Mouse (Mus musculus): ENCODE data around the gene Htr6. TPM values are rescaled to one million over a fixed set of nuclear protein-coding genes. Genes with fewer than 3 reads are reported as not detected.
A peak's percentile ranks its signal among the peaks of the same experiment; 100 is the strongest.

The Htr6 gene
- 0.07 and 0.11 TPM in 2 replicates for polyA plus RNA-seq (2014; fragmentation: Nextera tagmentation; extraction: Ambion mirVana)

DNA sequence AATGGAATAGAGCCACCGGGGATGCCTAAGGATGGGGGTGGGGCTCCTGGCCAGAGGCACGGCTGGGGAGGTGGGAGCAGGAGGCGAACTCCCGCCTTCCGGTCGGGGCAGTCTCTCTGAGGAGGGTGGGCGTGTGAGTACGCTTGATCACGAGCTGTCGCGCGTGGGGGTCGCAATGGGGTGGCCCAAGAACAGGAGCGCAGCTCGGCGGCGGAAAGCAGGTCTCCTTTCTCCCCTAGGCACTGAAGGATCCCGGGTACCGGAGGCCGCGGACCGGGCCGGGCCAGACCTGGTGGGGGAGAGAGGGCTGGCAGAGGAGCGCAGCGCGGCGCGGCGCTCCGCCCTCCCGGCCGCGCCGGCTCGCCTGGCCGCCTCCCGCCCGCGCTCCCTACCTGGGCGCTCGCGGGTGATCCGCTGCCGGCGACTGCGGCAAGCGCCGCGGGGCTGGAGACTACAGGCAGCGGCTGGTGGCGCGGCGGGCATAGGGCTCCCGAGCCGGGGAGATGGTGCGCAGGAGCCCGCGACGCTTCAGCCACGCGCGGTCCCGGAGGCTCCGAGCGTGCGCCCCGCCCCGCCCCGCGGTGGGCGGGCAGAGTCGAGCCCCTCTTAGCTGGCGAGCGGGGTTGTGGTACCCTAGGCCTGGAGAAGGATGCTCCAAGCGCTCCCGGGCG lies at the start of gene Htr6:
TSS of gene Htr6 (minus strand) at position 530 of the 671 bp plus-strand sequence.
- Histone ChIP-seq H3K27me3 (ENCODE audit: control insufficient read depth, insufficient read depth, low read length) (peaks cover 51% of the 10 kb centered on the region), H3K9ac (ENCODE audit: low read length) (peak within 1 kb of the TSS; percentile 47; the same call in 1 of the 2 replicates), H3K27ac (replicated peaks; ENCODE audit: low read depth, low read length) (no peak within 1 kb of the TSS), H3K4me3 (ENCODE audit: low read depth, low read length) (peak within 1 kb of the TSS; percentile 48), H3K9me3 (ENCODE audit: control insufficient read depth, low read length) (no peaks in the 10 kb centered on the region), H3K4me2 (ENCODE audit: low read depth, severe bottlenecking) (peak within 1 kb of the TSS; percentile 95), H3K4me1 (ENCODE audit: control insufficient read depth, insufficient read depth, low read length) (peaks cover 12% of the 10 kb centered on the region; the same call in 1 of the 2 replicates), H3K36me3 (ENCODE audit: control insufficient read depth, insufficient read depth, low read length) (no peaks in the 10 kb centered on the region)
- WGBS: under 1% methylated on average over 72 of the region's 77 CpGs
- DNase-seq (ENCODE audit: low spot score) (peak; percentile 51), ATAC-seq (ENCODE audit: insufficient number of reproducible peaks, low FRiP score, low TSS enrichment, low read depth) (no peak)

DNA sequence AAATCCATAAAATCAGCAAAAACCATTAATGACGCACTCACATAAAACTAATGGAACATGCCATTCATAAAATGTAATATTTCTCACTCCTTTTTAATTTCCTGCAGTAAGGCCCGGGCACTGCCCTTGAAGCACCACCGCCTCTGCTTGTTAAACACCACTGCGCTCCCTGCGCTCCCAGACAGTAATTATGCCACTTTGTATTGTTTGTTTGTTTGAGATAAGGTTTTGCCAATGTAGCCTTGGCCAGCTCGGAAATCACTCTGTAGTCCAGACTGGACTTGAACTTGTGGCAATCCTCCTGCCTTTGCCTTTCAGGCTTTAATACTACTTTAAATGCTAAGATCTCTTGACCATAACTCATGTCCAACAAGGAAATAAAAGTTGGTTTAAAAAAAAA lies 49.6 kb upstream of the Htr6 start:
- ATAC-seq (ENCODE audit: insufficient number of reproducible peaks, low FRiP score, low TSS enrichment, low read depth) (no peak), DNase-seq (ENCODE audit: low spot score) (no peak)
- H3K9ac ChIP-seq (ENCODE audit: low read length): no peak overlapping the region
- H3K4me2 ChIP-seq (ENCODE audit: low read depth, severe bottlenecking): no peak overlapping the region
- H3K4me1 ChIP-seq (ENCODE audit: control insufficient read depth, insufficient read depth, low read length): peaks cover 5% of the 10 kb centered on the region
- H3K4me3 ChIP-seq (ENCODE audit: low read depth, low read length): no peak overlapping the region
- no peak overlapping the region for H3K27ac ChIP-seq (replicated peaks; ENCODE audit: low read depth, low read length)
- peaks cover 3% of the 10 kb centered on the region; the same call in 1 of the 2 replicates for H3K9me3 ChIP-seq (ENCODE audit: control insufficient read depth, low read length)
- 86% methylated on average over 6 of the region's 6 CpGs for WGBS
- no peaks in the 10 kb centered on the region for H3K27me3 ChIP-seq (ENCODE audit: control insufficient read depth, insufficient read depth, low read length)
- H3K36me3 ChIP-seq (ENCODE audit: control insufficient read depth, insufficient read depth, low read length): no peaks in the 10 kb centered on the region

GRCm38 (mm10) chr4:139122557-139122956 lies 47.2 kb upstream of the Htr6 start:
- Histone ChIP-seq H3K9ac (ENCODE audit: low read length) (no peak overlapping the region), H3K4me3 (ENCODE audit: low read depth, low read length) (no peak overlapping the region), H3K4me1 (ENCODE audit: control insufficient read depth, insufficient read depth, low read length) (no peaks in the 10 kb centered on the region), H3K27me3 (ENCODE audit: control insufficient read depth, insufficient read depth, low read length) (no peaks in the 10 kb centered on the region), H3K27ac (replicated peaks; ENCODE audit: low read depth, low read length) (no peak overlapping the region), H3K4me2 (ENCODE audit: low read depth, severe bottlenecking) (no peak overlapping the region), H3K9me3 (ENCODE audit: control insufficient read depth, low read length) (peaks cover 3% of the 10 kb centered on the region; the same call in 1 of the 2 replicates), H3K36me3 (ENCODE audit: control insufficient read depth, insufficient read depth, low read length) (no peaks in the 10 kb centered on the region)
- WGBS: 91% methylated on average over 4 of the region's 4 CpGs
- ATAC-seq (ENCODE audit: insufficient number of reproducible peaks, low FRiP score, low TSS enrichment, low read depth) (no peak), DNase-seq (ENCODE audit: low spot score) (no peak)

DNA sequence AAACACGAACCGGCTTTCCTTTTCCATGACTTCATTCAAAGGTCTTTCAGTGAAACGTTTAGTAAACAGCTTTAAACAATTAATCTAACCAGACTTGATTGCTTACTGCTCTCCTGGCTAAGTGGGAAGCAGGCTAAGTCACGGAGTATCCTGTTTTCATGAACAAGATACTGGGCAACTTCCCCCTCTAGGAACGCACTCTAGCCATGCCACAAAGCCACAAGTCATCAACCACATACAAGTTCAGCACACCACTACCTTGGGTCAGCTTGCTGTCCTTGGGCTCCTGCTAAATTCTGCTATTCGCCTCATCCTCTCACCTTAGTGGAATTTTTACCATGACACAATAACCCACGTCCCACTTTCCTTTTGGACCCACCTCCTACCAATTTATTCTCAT lies 45.6 kb upstream of the Htr6 start:
- Histone ChIP-seq H3K4me1 (ENCODE audit: control insufficient read depth, insufficient read depth, low read length) (no peaks in the 10 kb centered on the region), H3K9ac (ENCODE audit: low read length) (no peak overlapping the region), H3K27me3 (ENCODE audit: control insufficient read depth, insufficient read depth, low read length) (no peaks in the 10 kb centered on the region), H3K36me3 (ENCODE audit: control insufficient read depth, insufficient read depth, low read length) (no peaks in the 10 kb centered on the region), H3K4me3 (ENCODE audit: low read depth, low read length) (no peak overlapping the region), H3K9me3 (ENCODE audit: control insufficient read depth, low read length) (no peaks in the 10 kb centered on the region), H3K27ac (replicated peaks; ENCODE audit: low read depth, low read length) (no peak overlapping the region), H3K4me2 (ENCODE audit: low read depth, severe bottlenecking) (no peak overlapping the region)
- ATAC-seq (ENCODE audit: insufficient number of reproducible peaks, low FRiP score, low TSS enrichment, low read depth): no peak
- no peak for DNase-seq (ENCODE audit: low spot score)
- WGBS: 60% methylated on average over 7 of the region's 7 CpGs

GRCm38 (mm10) chr4:139120281-139120814 lies 45.0 kb upstream of the Htr6 start:
- Histone ChIP-seq H3K4me3 (ENCODE audit: low read depth, low read length) (no peak overlapping the region), H3K9ac (ENCODE audit: low read length) (no peak overlapping the region), H3K27ac (replicated peaks; ENCODE audit: low read depth, low read length) (no peak overlapping the region), H3K36me3 (ENCODE audit: control insufficient read depth, insufficient read depth, low read length) (no peaks in the 10 kb centered on the region), H3K9me3 (ENCODE audit: control insufficient read depth, low read length) (no peaks in the 10 kb centered on the region), H3K27me3 (ENCODE audit: control insufficient read depth, insufficient read depth, low read length) (no peaks in the 10 kb centered on the region), H3K4me1 (ENCODE audit: control insufficient read depth, insufficient read depth, low read length) (no peaks in the 10 kb centered on the region), H3K4me2 (ENCODE audit: low read depth, severe bottlenecking) (no peak overlapping the region)
- DNase-seq (ENCODE audit: low spot score) (no peak), ATAC-seq (ENCODE audit: insufficient number of reproducible peaks, low FRiP score, low TSS enrichment, low read depth) (no peak)
- WGBS: 88% methylated on average over 4 of the region's 4 CpGs

GRCm38 (mm10) chr4:139116356-139117063 lies 41.1 kb upstream of the Htr6 start:
- H3K27me3 ChIP-seq (ENCODE audit: control insufficient read depth, insufficient read depth, low read length): no peaks in the 10 kb centered on the region
- DNase-seq (ENCODE audit: low spot score) (no peak), ATAC-seq (ENCODE audit: insufficient number of reproducible peaks, low FRiP score, low TSS enrichment, low read depth) (no peak)
- H3K4me2 ChIP-seq (ENCODE audit: low read depth, severe bottlenecking): no peak overlapping the region
- H3K9ac ChIP-seq (ENCODE audit: low read length): no peak overlapping the region
- no peak overlapping the region for H3K27ac ChIP-seq (replicated peaks; ENCODE audit: low read depth, low read length)
- H3K4me1 ChIP-seq (ENCODE audit: control insufficient read depth, insufficient read depth, low read length): no peaks in the 10 kb centered on the region
- no peak overlapping the region for H3K4me3 ChIP-seq (ENCODE audit: low read depth, low read length)
- H3K36me3 ChIP-seq (ENCODE audit: control insufficient read depth, insufficient read depth, low read length): no peaks in the 10 kb centered on the region
- WGBS: 88% methylated on average over 3 of the region's 3 CpGs
- no peaks in the 10 kb centered on the region for H3K9me3 ChIP-seq (ENCODE audit: control insufficient read depth, low read length)

DNA sequence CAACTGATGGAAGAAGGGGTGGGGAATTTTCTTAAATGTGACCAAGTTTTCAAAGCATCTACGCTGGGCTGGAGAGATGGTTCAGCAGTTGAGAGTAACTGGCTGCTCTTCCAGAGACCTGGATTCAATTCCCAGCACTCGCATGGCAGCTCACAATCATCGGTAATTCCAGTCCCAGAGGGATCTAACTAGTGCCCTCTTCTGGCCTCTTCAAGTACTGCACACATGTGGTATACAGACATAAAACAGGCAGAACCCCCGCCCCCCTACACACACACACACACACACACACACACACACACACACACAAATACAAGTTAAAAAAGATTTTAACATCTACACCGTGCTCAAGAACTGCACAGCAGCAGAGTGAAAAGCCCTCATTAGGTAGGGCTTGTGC lies 40.4 kb upstream of the Htr6 start:
- no peak overlapping the region for H3K27ac ChIP-seq (replicated peaks; ENCODE audit: low read depth, low read length)
- H3K27me3 ChIP-seq (ENCODE audit: control insufficient read depth, insufficient read depth, low read length): no peaks in the 10 kb centered on the region
- H3K4me2 ChIP-seq (ENCODE audit: low read depth, severe bottlenecking): no peak overlapping the region
- no peaks in the 10 kb centered on the region for H3K9me3 ChIP-seq (ENCODE audit: control insufficient read depth, low read length)
- no peak overlapping the region for H3K9ac ChIP-seq (ENCODE audit: low read length)
- peak; percentile 38 for DNase-seq (ENCODE audit: low spot score)
- 83% methylated on average over 5 of the region's 5 CpGs for WGBS
- H3K4me1 ChIP-seq (ENCODE audit: control insufficient read depth, insufficient read depth, low read length): no peaks in the 10 kb centered on the region
- H3K4me3 ChIP-seq (ENCODE audit: low read depth, low read length): no peak overlapping the region
- ATAC-seq (ENCODE audit: insufficient number of reproducible peaks, low FRiP score, low TSS enrichment, low read depth): no peak
- no peaks in the 10 kb centered on the region for H3K36me3 ChIP-seq (ENCODE audit: control insufficient read depth, insufficient read depth, low read length)

DNA sequence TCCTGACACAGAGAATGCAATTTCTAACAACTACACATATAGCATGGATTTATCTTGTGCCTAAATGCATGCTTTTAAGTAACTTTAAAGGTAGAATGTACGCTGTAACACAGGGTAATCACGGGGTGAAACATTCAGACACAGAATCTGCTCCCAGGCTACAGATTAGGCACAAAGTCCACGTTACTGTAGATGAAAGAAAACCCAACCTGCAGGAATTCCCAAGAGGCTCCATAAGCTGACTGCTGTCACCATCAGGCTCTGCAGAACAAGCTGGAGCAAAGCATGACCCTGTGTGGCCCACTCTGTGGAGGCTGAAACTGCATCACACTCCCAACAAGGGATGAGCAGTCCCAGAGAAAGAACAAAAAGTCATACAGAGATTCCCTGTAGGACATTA lies 37.1 kb upstream of the Htr6 start:
- ATAC-seq (ENCODE audit: insufficient number of reproducible peaks, low FRiP score, low TSS enrichment, low read depth) (no peak), DNase-seq (ENCODE audit: low spot score) (no peak)
- H3K9ac ChIP-seq (ENCODE audit: low read length): no peak overlapping the region
- WGBS: 72% methylated on average over 3 of the region's 3 CpGs
- no peaks in the 10 kb centered on the region for H3K27me3 ChIP-seq (ENCODE audit: control insufficient read depth, insufficient read depth, low read length)
- H3K4me2 ChIP-seq (ENCODE audit: low read depth, severe bottlenecking): no peak overlapping the region
- H3K4me1 ChIP-seq (ENCODE audit: control insufficient read depth, insufficient read depth, low read length): no peaks in the 10 kb centered on the region
- H3K36me3 ChIP-seq (ENCODE audit: control insufficient read depth, insufficient read depth, low read length): no peaks in the 10 kb centered on the region
- no peaks in the 10 kb centered on the region for H3K9me3 ChIP-seq (ENCODE audit: control insufficient read depth, low read length)
- H3K4me3 ChIP-seq (ENCODE audit: low read depth, low read length): no peak overlapping the region
- no peak overlapping the region for H3K27ac ChIP-seq (replicated peaks; ENCODE audit: low read depth, low read length)
